Mouse (Mus musculus): ENCODE results near the gene Nt5dc1. TPM values are rescaled to one million over a fixed set of nuclear protein-coding genes. Genes with fewer than 3 reads are reported as not detected.
A peak's percentile ranks its signal among the peaks of the same experiment; 100 is the strongest.
"Not testable (repeated sequence)": the region's sequence is repeated elsewhere in the genome, so short reads cannot be mapped to it uniquely, and the experiment has no call there.

Gene Nt5dc1
- total RNA-seq (2014; fragmentation: Nextera tagmentation) (19.0 and 20.8 TPM in 2 replicates), total RNA-seq (2017) (24.6 and 25.1 TPM in 2 replicates)

DNA sequence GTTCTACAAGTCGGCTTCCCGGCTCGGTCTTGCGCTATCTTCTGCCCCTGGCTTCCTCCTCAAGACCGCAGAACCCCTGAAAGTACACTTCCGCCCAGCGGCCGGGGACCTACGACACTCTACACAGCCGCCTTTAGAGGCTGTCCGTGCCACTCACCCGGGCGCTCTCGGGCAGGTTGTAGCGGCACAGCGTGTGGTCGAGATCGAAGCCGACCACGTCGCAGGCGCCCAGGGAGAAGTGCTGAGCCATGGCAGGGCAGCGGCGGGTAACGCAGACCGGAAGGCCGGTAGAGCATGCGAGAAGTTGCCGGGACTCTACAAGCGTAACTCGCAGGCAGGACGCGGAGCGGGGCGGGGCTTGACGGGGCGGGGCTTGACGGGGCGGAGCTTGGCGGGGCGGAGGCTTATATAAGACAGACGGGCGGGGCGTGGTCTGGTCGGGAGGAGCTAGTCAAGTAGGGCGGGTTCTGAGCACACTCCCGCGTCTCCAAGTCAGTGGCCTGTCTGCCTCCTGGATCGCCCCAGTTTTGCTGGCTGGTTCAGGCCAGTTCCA lies at the start of gene Nt5dc1:
Gene Nt5dc1, minus strand, starts transcription at position 349 of the 553 bp plus-strand sequence.
- peak; percentile 86 for ATAC-seq (replicated peaks; ENCODE audit: poor library complexity, severe bottlenecking)

DNA sequence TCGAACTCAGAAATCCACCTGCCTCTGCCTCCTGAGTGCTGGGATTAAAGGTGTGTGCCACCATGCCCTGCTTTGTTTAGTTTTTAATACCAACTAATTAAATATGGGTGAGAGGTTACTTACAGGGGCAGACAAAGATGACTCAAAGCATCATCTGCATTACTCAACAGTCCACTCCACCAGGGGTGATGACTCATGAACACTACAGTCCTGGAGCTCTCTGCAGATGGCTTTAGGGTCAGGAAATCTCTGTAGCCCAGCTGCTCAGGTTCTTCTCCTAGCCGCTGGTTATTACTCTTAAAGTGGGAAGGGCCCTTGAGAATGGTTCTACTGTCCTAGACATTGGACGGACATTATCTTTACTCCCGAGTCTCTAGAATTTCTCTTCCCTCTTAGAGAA lies 46.0 kb upstream of the Nt5dc1 start:
- no peak for ATAC-seq (replicated peaks; ENCODE audit: poor library complexity, severe bottlenecking)

DNA sequence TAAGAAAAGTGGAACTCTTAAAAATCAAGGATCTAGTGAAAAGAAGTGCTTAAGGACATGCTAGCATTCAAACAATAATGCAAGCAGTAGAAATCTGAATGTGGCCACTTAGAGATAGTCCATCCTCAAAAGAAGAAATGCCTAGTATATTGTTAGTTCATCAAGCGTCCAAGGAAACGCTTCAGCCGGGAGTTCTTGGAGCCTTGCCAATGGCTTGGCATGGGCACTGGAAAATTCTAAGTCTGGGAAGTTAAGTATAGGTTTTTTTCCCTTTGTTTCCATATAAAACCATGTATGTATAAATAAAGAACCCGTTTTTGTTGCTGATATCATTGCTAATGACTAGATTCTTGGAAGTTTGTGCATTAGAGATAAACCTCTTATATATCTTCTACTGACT lies 43.1 kb upstream of the Nt5dc1 start:
- no peak for ATAC-seq (replicated peaks; ENCODE audit: poor library complexity, severe bottlenecking)

DNA sequence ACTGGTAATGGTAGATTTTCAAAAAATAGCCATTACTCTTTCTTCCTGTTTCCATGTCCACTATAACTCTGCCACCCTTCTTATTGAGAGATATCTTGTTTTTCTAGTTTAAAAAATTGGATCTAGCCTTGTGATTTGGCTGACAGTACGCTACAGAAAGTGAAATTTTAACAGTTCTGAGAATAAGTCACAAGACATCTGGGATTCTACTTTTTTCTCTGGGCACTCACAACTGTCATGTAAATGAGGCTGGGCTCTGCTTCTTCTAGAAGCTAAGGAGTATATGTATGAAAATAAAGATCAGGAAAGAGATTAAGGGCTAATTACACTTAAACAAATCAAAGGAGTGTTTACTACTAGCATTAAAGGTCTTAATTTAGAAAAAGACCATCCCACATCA lies 31.1 kb upstream of the Nt5dc1 start:
- ATAC-seq (replicated peaks; ENCODE audit: poor library complexity, severe bottlenecking): no peak

DNA sequence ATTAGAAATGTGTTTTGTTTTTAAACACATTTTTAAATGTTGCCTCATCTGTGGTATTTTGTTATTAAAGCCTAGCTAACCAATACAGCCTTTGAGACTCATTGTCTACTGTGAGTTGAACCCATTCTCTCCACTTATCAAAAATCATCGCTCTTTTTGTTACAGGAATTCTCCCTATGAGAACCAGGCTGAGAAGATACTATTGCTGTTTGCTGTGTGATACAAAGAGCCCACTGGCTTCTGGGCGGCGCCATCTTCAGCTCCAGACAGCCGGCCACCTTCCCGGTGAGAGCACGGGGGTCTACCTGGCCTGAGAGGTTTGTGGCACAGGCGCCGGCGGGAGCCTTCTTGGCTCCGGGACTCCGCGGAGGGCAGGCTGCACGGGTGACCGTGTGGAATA lies 15.8 kb upstream of the Nt5dc1 start:
- ATAC-seq (replicated peaks; ENCODE audit: poor library complexity, severe bottlenecking): not testable (repeated sequence)

DNA sequence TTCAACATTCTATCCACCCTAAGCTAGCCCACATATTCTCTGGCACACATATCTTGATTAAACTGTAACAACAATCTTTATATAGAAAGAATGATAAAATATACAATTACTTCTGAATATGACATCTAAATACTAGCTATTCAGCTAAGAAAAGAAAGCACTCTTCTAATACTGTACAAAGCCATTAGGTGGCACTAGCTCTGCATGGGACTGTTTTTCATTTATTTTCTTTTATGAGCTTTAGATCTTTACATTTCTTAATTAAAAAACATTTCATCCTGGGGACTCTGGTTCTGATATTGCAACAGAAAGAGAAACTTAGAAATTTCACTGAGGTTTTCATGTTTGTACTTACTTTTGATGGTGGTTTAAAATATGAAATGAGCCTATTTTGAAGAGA lies 13.4 kb upstream of the Nt5dc1 start:
- ATAC-seq (replicated peaks; ENCODE audit: poor library complexity, severe bottlenecking): no peak

DNA sequence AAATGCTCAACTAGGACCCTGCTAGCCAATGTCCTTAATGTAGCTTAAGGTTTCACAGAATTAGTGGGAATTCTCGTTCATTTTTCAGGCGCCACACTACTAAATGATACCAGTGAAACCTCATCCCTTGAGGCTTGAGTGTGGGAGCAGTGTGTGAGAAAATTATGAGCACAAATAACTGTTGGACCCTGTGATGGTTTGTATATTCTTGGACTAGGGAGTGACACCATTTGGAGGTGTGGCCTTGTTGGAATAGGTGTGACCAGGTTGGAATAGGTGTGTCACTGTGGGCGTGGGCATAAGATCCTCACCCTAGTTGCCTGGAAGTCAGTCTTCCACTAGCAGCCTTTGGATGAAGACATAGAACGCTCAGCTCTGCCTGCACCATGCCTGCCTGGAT lies 442 bp upstream of the Nt5dc1 start:
- not testable (repeated sequence) for ATAC-seq (replicated peaks; ENCODE audit: poor library complexity, severe bottlenecking)

DNA sequence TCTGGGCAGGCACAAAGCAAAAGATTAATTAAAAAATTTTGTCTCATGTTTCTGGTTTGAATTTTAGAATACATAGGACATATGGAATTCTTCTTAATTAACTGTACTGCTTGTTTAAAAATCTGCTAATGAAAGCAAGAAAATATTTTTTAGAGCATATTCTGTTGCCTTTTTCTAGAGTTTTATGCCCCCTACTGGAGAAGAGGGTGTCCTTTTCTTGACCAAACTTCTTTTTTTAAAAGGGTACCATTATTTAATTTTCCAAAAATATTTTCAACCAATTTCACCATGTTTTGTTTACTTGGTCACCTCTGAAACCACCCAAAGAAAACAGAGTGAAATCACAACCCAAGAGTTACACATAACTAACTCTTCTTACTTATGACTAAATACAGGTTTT lies 19.1 kb downstream of the Nt5dc1 start:
- no peak for ATAC-seq (replicated peaks; ENCODE audit: poor library complexity, severe bottlenecking)

DNA sequence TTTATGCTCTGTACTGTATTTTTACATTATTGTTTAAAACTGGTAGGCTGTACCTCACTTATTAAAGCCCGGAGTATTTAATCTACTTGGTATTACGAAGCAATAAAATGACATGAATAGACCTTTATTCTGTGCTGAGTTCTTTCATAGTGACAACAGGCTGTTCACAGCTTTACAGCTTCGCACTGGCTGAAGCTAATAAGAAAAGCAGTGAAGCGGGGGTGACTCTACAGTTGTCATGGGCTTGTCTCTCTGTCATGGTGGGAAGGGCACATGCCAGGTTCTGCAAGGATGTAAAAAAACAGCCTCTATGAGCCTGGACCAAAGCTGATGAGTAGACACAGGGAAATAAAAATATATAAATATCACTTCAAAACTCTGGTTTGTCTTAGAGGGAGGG lies 21.4 kb downstream of the Nt5dc1 start:
- no peak for ATAC-seq (replicated peaks; ENCODE audit: poor library complexity, severe bottlenecking)

DNA sequence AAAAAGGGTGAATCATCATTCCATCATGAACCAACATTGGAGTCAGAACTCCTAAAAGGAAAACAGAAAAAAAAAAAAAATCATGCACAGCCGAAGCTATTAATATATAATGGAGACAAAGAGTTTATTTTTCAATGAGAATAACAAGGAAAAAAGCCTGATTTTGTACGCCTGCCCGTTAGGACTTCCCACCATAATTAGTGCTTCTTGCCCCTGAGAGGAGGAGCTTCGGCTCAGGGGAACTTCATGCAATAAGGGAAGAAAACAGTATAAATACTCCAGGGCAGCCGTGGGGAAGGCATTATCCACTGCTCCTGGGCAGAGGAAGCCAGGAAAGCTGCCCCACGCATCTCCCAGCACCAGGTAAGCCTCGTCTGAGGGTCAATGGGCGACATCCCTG lies 28.7 kb downstream of the Nt5dc1 start, which contains the start of gene Col10a1:
Gene Col10a1, plus strand, starts transcription at position 301 of the 400 bp plus-strand sequence.
- ATAC-seq (replicated peaks; ENCODE audit: poor library complexity, severe bottlenecking): no peak

DNA sequence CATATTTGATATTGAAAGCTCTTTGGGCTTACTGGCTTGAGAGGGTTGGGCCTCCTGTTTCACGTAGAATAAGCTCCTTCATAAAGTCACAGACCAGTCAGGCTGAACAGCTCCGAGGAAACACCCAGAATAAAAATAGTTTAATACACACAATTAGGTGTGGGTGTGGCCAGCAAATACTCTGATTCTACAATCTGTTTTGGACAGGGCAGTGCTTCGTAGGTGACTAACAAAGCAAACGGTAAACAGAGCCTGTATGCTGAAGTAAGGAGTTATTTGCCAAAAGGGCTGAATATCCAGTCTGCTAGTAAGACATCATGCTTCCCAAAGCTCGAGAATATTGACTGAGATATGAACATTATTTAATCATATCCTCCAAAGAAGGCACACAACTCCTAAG lies 32.7 kb downstream of the Nt5dc1 start:
- ATAC-seq (replicated peaks; ENCODE audit: poor library complexity, severe bottlenecking): no peak

DNA sequence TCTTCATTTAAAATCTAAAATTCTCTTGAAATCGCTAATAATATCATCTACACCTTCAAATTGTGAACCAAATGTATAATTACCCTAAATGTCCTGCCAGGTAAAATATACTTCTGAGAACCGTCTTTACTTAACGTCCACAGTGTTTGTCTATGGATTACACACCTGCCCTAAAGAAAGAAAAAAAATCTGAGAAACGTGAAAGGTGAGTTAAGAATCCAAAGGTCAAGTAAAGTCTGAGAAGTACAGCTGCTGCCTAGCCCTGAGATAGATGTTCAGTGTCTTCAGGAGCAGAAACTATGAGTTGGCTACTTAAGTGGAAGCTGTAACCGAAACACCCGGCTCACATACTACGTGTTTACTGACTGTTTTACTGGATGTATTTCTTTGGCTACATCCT lies 45.0 kb downstream of the Nt5dc1 start:
- ATAC-seq (replicated peaks; ENCODE audit: poor library complexity, severe bottlenecking): no peak

DNA sequence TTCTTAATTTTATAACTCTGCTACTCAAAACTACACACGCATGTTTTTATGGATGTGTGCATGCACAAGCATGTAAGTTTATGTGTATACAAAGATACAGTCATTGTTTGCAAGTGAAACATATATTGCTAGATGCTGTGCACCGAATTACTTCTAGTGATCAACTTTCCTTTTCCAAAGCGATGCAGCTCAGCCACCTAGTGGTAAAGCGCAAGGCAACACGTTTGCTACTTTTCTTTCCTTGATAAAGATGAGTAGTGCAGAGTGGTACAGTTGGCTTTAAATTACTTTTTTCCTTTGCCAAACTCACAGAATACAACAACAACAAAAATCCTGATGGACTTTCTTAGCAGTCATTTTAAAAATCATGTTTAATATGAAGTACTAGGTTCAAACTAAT lies 50.2 kb downstream of the Nt5dc1 start:
- no peak for ATAC-seq (replicated peaks; ENCODE audit: poor library complexity, severe bottlenecking)

DNA sequence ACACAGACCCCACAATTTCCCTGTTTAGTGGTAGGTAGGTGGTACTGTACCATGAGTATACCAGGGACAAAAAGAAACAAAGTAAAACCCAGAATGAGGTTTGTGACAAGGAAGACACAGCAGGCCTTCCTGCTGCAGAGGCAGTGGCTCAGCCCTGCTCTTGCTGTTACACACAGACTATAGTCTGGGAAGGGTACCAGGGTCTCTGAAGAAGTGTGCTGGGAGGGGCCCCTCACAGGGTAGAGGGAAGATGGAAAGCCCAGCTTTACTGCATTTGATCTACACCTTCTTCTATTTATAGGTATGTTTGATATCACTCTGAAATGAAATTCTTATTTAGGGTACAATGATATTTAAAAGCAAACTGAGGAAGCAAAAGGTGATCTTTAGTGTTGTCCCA lies 54.6 kb downstream of the Nt5dc1 start:
- no peak for ATAC-seq (replicated peaks; ENCODE audit: poor library complexity, severe bottlenecking)

DNA sequence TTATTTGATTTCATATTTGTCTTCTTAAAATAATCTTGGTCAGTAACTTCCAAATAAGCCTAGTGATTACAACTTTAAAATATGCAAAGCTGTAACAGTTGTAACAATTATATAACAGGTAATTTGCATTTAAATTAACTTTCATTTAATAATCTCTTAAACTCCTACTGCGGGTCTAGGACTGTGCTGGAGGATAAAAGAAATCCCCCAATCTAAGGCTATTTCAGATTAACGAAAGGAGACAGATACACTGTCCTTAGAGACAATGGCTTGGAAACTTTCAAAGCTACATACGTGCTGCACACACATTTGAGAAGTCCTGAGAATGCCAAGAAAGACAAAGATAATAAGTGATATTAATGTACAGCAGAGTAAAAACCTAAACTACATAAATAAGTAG lies 60.1 kb downstream of the Nt5dc1 start:
- no peak for ATAC-seq (replicated peaks; ENCODE audit: poor library complexity, severe bottlenecking)

DNA sequence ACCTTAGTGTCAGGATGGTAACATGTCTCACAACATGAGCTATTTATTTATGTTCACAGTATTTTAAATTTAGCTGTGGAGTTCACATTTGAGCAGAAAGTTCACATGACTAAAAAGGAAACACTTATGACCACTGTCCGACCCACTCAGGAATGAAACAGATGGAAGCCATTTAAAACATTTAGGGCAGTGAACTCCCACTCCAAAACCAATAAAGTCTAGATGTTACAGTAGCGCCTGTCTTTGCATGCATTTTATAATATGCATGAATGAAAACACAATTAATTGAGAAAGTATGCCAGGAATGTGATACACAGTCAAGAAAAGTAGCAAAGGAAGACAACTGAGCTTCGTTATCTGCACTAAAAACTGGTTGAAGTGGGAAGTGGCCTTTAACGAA lies 66.2 kb downstream of the Nt5dc1 start:
- ATAC-seq (replicated peaks; ENCODE audit: poor library complexity, severe bottlenecking): no peak

DNA sequence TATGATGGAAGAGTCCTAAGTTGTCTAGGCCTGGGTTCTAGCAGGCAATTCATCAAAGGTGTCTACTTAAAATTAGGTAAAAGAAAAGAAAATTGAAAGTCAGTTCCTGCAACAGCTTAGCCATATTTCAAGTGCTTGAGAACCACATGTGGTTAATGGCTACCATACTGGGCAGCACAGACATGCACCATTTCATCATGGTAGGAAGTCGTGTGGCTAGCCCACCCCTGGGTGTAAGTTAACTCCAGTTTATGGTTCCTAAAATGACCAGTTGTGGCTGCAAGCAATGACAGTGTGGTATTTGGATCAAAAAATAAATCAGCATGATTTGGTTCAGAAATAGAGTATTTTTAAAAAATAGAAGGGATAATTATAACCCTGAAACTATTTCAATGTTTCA lies 76.5 kb downstream of the Nt5dc1 start:
- peak; percentile 82 for ATAC-seq (replicated peaks; ENCODE audit: poor library complexity, severe bottlenecking)

DNA sequence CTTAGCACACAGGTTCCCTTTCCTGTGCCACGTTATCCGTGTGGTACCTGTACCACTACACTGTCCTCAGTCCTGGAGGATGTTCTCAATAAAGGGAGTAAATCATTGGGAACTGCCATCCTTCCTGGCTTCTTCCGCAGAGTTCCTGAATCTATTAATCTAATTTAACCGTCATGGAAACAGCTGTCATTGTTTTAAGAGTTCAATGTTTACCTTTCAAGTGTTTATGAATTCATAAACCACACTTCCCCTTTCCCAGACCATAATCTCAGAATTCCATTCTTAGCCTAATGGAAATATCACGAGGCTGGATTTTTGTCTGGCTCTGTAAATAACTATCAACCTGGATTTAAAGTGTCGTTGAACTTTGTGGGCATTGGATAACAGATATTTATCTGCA lies 77.3 kb downstream of the Nt5dc1 start:
- ATAC-seq (replicated peaks; ENCODE audit: poor library complexity, severe bottlenecking): no peak

DNA sequence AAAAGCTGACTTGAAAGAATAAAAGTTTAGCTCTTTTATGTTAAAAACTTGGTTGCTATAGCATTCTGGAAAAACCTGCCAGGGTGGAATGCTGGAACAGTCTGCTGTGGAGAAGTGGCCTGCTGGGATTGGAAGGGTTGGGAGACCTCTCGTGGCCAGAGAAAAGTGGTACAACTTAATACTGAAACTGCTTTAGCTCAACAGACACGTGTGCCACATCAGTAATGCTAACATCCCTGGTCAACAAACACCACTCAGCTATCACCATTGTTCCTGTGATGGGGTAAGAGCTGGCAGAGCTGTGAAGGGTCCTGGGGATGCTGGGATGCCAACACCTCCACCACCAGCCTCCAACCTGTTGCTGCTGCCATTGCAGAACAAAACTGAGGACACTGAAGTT lies 90.0 kb downstream of the Nt5dc1 start:
- peak; percentile 59 for ATAC-seq (replicated peaks; ENCODE audit: poor library complexity, severe bottlenecking)

DNA sequence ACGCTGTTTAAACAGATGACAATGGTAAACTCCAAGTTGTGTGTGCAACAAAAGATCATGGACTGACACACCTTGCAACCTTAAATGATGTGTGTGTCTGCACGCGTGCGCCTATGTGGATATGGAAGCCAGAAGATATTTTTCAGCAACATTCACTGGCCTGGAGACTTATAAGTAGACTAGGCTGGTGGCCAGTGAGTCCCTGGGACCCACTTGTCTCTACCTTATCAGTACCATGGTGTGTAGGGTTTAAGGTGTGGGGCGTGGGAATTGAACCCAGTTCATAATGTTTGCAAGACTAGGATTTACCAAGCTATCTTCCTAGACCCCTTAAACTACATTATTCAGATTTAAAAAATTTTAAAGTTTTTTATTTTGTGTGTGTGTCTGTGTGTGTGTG lies 91.2 kb downstream of the Nt5dc1 start:
- no peak for ATAC-seq (replicated peaks; ENCODE audit: poor library complexity, severe bottlenecking)

DNA sequence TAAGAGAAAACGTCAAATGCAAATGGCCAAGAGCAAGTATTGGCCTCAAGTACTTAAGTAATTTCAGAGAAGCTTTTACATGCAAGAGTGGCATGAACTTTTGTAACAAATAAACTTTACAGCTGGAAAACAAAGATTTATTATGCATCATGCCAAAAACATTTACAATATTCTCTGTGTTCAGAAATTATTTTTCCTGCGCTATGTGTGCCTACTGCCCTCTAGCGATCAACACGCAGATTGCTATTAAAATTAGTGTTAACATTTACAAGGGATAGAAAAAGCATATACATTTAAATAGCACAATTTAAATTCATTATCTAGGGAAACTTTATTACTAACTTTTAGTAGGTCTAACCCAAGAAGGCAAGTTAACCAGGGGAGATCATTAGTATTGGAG lies 91.7 kb downstream of the Nt5dc1 start:
- peak; percentile 55; the same call in 1 of the 2 replicates for ATAC-seq (replicated peaks; ENCODE audit: poor library complexity, severe bottlenecking)

DNA sequence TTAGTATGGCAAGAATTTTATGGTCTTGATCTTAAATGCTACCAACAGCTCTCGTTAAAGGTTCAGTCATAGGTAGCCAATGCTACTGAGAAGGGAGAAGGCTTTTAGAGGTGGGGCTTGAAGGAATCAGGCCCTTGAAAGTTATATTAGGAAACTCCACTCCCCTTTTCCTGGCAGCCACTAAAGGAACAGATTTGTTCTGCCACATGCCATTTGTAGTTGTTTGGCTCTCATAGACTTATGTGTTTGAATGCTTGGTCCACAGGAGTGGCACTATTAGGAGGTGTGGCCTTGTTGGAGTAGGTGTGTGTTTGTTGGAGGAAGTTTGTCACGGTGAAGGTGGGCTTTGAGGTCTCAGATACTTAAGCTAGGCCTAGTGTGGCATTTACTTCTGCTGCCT lies 97.5 kb downstream of the Nt5dc1 start:
- no peak for ATAC-seq (replicated peaks; ENCODE audit: poor library complexity, severe bottlenecking)

DNA sequence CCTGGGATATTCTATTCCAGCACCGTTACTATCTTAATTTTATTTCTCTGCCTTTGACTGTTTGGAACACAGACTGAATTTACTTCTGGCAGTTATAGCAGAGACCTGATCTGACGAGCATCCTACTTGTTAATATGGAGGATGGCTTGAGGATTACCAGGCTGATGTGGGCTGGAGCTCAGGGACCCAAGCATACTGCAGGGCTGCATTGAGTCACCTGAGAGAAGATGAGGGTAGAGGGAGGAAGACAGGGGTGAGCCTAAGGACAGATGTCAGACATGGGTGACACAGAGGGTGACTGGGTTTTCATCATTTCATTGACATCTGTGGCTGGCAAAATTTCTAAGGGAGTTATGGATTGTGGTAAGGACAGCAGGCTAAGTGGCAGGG lies 101.1 kb downstream of the Nt5dc1 start:
- no peak for ATAC-seq (replicated peaks; ENCODE audit: poor library complexity, severe bottlenecking)

Data from granulocyte monocyte progenitor cell, adult 5-6 weeks (primary cell).